Mouse (Mus musculus) layer of hippocampus, postnatal 25 days (tissue): ENCODE data around the gene Slc35f5. TPM values are rescaled to one million over a fixed set of nuclear protein-coding genes. Genes with fewer than 3 reads are reported as not detected.
A peak's percentile ranks its signal among the peaks of the same experiment; 100 is the strongest.

Experiments
- DNase-seq, 2 experiments: peaks; one replicate each; pipeline ENCODE4 v3.0.0; 2022; ENCODE audit warnings: mixed read lengths in 2 of 2, low spot score in 1 of 2; ENCODE audit errors: extremely low spot score in 1 of 2
- total RNA-seq, 2 experiments: library from RNA; stranded (reverse); gene quantifications; 2 replicates each; pipeline ENCODE4 v1.2.3; 2021

Gene Slc35f5
- total RNA-seq, 2 experiments from 2014 or later, result 28.2 to 32.4 TPM

DNA sequence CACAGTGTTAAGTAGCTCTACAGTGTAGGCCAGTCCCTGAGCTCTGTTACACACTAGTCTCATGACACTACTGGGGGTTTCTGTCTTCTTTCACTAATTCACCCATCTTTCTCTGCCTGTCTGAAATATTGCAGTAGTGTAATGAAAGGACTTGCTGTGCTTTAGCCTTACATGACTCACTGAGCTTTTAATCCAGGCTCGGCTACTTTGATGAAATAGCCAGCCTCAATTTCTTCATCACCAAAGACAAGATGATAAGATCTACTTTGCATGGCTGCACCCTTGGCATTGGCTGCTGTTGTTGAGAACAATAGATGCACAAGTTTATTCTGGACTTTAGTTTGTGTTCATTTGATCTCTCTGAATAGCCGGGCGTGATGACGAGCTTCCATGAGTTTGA lies 7.7 kb downstream of the Slc35f5 start:
- no peak for DNase-seq

- no peak for DNase-seq
Measured at GRCm38 (mm10) chr1:125574219-125574618, 13.8 kb downstream of the Slc35f5 start.

DNA sequence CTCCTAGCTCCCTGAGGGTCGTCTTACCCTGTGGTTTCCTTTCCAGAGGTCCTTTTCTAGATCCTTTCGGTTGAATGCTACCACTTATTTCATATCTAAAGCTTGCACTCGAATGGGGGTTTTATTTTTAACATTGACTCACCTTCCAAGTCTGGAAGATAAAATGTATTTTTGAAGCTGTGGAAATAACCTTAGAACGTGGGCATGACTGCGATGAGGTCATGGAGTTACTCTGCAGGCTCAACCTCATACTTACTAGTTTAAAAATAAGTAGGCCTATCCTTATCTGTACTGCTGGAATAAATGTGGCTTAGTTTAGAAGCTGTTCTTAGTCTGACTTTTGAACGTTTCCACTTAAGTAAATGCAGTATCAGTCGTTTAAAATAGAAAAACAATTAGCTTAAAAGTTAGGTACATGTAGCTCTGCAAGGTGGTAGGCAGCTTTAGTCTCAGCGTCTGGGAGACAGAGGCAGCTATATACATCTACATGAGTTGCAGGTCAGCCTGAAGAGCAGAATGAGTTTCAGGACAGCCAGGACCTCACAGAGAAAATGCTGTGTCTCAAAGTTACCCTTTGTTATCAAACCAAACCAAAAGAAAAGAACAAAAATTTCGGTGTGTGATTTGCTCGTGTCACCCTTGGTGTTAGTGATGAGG lies 15.2 kb downstream of the Slc35f5 start:
- DNase-seq, result no peak

DNA sequence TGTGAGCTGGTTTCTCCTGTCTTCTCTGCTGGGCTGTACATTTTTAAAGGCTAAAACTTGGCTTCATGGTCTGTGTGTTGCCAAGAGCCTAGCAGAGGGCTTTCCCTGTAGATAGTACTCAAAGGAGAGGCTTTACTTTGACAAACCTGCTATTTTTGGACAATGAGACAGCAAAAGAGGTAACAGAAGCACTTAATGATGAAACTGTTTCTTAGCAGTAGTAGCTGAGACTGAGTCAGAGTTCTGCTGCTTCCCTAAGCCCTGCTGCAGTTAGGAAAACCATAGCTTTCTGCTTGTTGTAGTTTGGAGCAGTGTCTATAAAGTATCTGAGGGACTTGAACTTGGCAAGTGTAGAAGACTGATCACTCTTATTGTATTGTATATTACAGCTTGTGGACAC lies 16.6 kb downstream of the Slc35f5 start:
- DNase-seq, result no peak

GRCm38 (mm10) chr1:125578091-125578490 lies 17.7 kb downstream of the Slc35f5 start:
- no peak for DNase-seq

DNA sequence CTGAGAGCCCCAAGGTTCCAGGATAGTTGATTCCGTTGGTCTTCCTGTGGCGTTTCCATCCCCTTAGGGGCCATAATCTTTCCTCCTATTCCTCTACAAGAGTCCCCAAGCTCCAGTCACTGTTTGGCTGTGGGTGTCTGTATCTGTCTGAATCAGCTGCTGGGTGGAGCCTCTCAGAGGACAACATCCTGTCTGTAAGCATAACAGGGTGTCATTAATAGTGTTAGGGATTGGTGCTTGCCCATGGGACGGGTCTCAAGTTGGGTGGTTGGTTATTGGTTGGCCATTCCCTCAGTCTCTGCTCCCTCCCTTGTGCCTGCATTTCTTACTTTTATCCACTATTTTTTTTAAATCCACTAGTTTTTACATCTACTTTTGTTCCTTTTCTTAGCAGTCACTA lies 20.7 kb downstream of the Slc35f5 start:
- no peak for DNase-seq

DNA sequence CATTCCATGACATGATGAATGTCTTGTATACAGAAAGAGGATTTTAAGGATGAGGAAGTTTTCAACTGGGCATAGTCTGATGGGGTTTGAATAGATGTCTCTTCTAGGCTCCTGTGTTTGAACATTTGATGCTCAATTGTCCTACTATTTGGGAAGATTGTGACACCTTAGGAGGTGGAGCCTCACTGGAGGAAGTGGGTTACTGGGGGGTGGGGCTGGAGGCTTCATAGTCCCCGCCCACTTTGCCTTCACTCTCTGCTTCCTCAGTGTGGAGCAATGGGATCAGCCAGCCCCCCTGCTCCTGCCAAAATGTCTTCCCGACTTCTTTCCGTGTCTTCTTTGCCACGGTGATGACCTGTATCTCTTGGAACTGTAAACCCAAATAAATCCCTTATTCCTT lies 43.2 kb downstream of the Slc35f5 start:
- DNase-seq, result no peak

GRCm38 (mm10) chr1:125607087-125607803 lies 46.9 kb downstream of the Slc35f5 start:
- DNase-seq, result peak; percentile 94 to 99

GRCm38 (mm10) chr1:125624376-125625076 lies 64.1 kb downstream of the Slc35f5 start:
- no peak for DNase-seq

- peak in 1 of 2 experiments; percentile 6 for DNase-seq
Measured at GRCm38 (mm10) chr1:125639501-125640253, 79.3 kb downstream of the Slc35f5 start.

DNA sequence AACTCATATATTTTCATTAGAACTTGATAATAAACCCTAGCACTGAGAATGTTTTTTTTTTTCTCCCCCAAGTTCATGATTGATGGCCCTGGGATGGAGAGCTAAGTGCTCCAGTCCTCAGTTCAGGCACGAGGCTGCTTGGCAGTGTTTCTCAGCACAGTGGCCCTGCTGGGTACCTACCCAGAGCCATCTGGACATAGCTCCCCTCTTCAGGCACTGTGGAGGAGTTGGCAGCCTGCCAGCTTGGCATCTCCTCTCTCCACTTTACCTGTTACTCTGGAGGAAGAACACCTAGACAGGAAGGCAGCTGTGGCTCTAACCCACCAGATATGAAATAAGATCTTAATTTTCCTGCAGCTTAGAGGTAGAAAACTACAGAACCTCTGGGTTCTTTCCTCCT lies 83.2 kb downstream of the Slc35f5 start:
- no peak for DNase-seq

Other genes starting within 250 kb of the Slc35f5 start
- 100 to 1,000 TPM; 353 TPM for gene Actr3, start 124.9 kb upstream of the Slc35f5 start, total RNA-seq
- gene Gpr39, start 116.4 kb downstream of the Slc35f5 start, total RNA-seq, result under 1 TPM; 0.33 to 0.34 TPM